Mouse (Mus musculus): ENCODE results near the gene Ppp1r18.

Ppp1r18 gene

DNA sequence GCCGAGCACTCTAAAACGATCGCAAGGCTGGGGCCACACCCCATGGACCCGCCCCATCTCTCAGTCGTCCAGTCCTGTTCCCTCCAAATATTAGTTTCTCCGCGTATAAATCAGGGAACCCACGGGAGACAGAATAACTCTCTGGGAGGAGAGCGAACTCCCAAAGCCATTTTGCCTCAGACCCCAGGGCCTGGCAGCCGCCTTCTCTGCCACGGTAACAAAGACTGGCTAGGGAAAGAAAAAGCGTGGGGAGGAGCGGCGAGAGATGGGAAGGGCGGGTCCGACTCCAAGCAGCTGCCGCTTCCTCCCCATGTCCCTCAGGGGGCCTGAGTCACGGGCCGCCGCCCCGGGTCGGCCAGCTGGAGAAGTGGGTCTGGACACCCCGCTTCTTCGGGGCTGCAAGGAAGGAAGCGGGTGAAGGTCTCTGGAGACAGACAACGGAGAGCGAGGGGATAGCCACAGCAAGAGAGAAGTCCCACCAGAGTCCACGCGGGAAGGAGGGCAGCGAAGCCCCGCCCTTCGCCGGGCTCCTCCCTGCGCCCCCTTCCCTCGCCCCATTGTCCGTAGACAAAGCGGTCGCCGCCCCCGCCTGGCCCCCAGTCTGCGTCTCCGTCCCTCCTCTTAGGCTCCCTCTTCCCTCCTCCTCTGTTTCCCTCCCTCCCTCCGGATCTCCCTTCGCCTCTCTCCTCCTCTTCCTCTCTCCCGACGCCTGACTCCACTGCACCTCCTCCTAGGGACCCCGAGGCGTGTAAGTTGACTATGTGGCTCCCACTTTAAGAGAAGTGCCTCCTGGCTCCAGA is at the start of gene Ppp1r18:
Gene Ppp1r18, plus strand, starts transcription at position 113 of the 800 bp plus-strand sequence.
- no peak for DNase-seq (ENCODE audit: low read depth, low spot score)

DNA sequence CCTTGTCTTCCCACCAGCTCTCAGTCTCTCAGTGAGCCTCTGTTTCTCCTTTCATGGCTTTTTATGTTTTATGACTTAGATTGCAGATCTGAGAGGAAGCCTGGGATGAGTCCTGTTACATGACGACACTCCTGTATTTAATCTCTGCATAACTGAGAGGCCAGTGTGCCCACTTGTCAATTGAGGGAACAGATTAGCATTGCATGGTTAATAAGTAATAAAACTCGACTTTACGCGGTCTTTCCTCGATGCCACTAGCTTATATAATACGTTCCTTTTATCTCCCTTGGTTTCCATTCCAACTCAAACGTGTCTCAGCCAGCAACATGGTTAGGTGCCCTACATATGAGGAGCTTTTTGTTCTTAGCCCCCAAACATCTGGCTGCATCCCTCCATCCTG is 49.6 kb upstream of the Ppp1r18 start:
- no peak for DNase-seq (ENCODE audit: low read depth, low spot score)

DNA sequence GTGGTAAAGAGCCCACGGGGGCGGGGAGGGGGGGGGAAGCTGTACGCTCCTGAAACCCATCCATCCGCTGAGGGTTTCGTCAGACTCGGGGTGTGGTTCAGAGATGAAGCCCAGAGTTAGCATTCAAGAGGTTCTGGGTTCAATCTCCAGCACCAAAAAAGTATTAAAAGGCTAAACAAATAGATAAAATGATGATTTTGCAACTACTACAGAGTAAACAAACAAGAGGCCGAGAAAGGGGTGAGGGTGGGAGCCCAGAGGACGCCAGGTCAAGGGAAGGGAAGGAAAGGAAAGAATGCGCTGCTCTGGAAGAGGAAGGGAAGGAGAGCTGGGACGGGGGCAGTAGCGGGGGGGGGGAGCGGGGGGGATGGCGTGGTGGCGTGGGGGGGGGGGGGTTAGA is 48.7 kb upstream of the Ppp1r18 start:
- DNase-seq (ENCODE audit: low read depth, low spot score): no peak

DNA sequence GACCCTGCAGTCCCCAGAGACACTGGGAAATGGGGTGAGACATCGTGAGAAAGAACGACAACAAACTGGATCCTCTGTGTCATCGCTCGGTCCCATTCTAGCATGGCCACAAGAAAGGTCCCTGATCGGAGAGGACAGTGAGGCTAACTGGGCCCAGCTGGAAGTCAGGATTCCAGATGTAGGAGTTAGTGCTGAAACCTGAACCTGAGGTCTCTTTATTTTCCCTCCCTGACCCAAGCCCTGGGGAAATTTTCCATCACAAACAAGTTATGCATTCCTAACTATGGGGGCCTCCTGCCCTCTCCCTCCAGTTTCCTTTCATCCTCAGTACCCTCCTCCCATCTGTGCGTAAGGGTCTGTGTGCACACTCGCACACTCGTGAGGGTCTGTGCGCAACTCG is 48.2 kb upstream of the Ppp1r18 start:
- DNase-seq (ENCODE audit: low read depth, low spot score): no peak

DNA sequence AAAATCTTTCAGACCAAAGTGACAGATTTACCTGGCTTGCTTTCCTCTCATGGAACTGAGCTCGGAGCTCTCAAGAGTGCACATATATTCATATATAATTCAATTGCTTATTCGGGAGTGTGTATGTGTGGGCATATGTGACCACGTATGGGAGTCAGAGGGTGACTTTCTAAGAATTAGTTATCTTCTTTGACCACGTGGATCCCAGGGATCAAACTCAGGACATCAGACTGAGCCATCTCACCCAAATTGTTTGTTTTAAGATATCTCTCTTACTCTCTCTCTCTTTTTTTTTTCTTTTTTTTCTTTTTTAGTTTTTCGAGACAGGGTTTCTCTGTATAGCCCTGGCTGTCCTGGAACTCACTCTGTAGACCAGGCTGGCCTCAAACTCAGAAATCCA is 45.3 kb upstream of the Ppp1r18 start:
- no peak for DNase-seq (ENCODE audit: low read depth, low spot score)

DNA sequence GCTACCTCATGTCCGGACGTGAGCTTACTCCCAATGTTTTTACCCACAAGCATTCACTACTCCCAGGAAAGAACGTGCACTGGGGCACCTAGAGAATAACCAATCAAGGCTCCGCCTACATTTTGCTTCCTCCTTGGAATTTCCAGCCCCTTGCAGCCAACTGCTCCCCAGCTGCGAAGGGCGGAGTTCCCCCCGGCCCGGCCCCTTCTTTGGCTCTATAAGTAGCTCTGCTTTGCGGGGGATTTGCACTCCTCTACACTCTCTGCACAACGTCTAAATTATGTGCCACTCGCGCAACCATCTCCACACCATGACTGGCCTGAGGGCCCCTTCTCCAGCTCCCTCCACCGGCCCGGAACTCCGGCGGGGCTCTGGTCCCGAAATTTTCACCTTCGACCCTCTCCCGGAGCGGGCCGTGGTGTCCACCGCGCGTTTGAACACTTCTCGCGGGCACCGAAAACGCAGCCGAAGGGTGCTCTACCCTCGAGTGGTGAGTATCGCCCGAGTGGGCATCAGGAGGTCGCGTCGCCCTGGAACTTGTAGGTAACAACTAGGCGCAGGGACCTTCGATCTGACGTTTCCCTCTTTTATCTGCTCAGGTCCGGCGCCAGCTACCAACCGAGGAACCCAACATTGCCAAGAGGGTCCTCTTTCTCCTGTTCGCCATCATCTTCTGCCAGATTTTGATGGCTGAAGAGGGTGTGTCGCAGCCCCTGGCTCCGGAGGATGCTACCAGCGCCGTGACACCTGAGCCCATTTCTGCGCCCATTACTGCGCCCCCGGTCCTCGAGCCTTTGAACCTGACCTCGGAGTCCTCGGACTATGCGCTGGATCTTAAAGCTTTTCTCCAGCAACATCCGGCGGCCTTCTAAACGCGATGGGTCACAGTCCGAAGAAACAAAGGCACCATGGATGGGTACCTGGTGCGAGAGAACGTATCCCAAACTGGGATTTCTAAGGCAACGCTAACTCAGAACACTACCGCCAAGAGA is 43.7 kb upstream of the Ppp1r18 start, which contains the start of gene Ier3:
Gene Ier3, plus strand, starts transcription at position 246 of the 992 bp plus-strand sequence.
- DNase-seq (ENCODE audit: low read depth, low spot score): no peak

DNA sequence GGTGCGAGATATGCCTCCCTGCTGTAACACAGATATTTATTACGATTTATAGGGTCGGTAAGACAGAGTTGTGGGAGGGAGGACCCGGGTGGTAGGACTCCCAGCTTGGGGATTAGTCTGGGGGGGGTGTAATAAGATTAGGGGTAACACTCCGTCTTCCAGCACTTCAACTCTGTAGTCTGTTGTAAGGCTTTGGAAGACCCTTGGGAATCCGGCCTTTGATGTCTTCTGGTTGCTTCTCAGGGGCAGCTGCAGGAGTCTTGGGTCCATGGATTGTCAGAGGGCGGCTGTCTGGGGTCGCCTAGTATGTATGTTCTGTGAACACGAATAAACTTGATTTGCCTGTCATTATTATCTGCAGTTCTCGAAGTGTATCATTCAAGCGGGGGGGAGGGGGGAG is 42.8 kb upstream of the Ppp1r18 start:
- no peak for DNase-seq (ENCODE audit: low read depth, low spot score)

DNA sequence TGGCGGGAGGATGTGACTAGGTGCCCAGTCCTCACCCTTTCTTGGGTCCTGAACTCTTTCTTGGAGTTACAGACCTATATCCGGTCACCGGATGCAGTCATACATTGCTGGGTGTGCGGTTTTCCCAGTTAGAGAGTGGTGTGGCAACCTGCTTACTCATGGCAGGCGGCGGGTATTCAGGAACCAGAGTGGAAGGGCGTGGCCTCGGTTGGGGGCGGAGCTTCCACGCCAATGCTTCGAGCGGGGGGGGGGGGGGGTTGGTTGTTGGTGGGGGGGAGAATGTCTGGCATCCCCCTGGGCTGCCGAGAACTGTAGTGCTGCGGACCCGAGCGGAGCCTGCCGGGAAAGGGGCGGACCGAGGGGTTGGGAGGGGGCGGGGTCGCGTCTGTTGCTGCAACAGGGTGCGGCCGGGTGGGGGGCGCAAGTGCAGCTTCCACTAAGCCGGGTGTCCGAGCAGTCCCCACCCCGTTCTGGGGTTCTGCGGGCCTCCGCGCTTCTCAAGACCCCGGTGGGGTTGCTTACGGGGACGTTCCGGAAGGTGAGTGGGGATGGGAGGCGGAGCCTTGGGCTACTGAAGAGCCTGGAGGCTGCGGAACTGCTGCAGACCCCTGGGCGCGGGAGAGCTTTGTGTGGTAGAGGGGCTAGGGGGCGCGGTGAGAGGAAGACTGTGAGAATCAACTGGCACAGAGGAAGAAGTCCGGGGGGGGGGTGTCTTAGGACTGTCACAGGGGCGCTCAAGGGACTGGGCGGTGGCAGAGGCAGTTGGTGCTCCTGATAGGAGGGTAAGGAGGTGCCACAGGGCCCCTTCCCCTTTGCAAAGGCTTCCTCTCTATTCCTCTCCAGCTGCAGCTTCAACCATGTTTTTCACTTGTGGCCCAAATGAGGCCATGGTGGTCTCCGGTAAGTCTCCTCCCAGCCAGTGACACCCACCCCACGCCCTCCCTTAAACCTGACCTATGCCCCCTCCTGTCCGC is 42.1 kb upstream of the Ppp1r18 start, which contains the start of gene Flot1:
Gene Flot1, plus strand, starts transcription at position 267 of the 974 bp plus-strand sequence.
- DNase-seq (ENCODE audit: low read depth, low spot score): no peak

DNA sequence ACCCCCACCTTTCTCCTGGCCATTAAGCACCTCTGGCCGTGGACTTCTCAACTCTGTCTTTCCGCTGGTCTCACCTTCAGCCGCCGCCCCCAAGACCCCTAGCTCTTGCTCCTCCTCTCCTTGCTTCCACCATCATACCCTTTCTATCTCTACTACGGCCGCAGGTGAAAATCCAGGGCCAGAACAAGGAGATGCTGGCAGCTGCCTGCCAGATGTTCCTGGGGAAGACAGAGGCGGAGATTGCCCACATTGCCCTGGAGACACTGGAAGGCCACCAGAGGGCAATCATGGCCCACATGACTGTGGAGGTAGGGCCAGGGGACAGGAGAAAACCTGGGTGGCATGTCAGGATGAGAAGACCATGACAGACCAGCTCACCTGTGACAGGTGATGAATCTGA is 41.0 kb upstream of the Ppp1r18 start:
- no peak for DNase-seq (ENCODE audit: low read depth, low spot score)

DNA sequence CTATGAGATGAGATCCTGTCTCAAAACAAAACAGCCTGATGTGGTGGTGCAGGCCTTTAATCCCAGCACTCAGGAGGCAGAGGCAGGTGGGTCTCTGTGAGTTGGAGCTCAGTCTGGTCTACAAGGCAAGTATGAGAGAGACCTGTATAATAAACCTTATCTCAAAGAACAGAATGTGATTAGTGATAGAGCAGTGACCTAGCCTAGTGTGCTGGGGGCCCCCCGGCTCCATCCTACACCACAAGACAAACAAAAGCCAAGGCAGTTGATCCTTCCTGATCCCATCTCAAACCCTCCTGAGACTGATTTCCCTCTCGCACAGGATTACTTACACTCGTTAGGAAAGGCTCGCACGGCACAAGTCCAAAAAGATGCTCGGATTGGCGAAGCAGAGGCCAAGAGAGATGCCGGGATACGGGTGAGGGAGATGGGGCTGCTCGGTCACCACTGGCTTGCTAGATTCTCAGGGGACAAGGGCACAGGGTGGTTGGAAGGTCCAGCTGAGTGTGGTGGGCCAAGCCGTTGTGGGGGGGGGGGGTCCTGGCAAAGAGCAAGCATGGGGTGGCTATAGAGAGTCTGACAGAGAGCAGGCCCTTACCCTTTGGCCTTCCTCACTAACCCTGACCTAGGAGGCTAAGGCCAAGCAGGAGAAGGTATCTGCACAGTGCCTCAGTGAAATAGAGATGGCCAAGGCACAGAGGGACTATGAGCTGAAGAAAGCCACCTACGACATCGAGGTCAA is 40.1 kb upstream of the Ppp1r18 start:
- DNase-seq (ENCODE audit: low read depth, low spot score): no peak

DNA sequence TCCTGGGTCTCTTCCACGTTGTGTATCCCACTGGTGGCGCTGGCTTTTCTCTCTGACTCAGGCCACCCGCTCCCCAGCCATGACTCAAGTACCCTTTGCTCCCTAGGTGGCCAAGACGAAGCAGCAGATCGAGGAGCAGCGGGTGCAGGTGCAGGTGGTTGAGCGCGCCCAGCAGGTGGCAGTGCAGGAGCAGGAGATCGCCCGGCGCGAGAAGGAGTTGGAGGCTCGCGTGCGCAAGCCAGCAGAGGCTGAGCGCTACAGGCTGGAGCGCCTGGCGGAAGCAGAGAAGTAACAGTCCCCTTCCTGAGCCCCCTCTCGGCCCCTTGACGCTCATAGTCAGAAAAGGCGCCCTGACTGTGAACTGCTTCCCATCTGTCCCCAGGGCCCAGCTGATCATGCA is 35.7 kb upstream of the Ppp1r18 start:
- DNase-seq (ENCODE audit: low read depth, low spot score): no peak

DNA sequence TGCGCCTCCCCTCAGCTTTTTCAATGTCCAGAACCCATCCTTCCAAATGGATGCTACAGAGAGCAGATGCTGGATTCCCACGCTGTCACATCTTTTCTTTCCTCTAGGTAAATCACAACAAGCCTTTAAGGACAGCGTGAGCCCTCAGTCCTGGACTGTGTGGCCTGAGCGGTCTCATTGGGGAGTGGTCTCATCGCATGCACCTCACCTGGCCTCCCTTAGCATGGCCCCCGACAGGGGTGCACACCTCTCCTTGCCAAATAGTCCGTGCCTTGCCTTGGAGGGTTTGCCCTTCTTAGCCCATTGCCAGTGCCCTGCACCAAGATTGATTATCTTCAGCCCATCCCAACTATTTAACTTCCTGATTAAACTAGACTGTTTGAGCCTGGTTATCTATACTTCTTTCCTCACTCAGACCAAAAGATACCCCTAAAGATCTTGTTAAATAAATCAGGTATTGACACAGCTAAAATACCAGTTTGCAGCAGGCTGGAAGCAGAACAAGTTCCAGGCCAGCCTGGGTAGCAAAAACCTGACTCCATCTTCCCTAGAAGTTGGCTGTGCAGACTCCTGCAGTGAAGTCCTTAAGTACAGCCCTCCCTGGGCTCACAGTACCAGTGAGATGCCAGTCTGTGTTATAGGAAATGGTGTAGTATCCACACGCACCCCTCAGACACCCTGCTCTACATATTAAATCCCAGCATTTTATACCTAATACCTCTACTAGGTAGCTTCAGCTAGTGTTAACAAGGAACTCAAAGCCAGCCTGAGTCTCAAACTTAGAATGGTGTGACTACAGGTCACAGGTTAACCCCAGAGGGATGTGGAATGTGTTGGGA is 32.8 kb upstream of the Ppp1r18 start:
- DNase-seq (ENCODE audit: low read depth, low spot score): no peak

DNA sequence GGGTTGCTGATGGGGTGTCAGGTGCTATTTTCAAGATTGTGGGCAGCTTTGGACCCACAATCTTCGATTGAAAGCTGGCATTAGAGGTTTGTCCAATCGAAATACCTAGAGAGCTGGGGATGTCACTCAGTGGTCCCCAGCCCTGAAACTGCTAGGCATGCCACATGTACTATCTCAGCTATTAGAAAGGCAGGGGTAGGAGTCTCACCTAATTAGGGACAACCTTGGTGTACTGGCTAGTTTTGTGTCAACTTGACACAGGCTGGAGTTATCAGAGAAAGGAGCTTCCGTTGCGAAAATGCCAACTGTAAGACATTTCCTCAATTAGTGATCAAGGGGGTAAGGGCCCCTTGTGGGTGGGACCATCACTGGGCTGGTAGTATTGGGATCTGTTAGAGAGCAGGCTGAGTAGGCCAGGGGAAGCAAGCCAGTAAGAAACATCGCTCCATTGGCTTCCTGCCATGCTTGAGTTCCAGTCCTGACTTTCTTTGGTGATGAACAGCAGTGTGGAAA is 32.1 kb upstream of the Ppp1r18 start:
- no peak for DNase-seq (ENCODE audit: low read depth, low spot score)

DNA sequence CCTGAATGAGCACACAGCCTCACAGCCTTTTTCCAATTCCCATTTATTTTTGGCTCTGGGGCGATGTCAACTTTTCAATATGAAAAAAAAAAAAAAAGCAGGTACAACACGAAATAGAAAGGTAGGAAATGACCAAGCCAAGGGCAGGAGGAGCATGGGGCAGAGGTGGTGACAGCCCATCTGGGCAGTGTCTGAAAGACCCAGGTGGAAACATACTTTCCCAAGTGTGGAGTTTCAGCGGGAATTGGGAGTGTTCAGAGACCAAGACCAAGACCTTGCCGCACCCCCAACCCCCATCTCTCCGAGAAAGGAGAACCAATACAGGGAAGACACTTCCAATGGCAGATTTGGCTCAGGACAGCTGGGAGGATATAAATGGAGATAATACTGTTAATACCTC is 31.5 kb upstream of the Ppp1r18 start:
- DNase-seq (ENCODE audit: low read depth, low spot score): no peak

DNA sequence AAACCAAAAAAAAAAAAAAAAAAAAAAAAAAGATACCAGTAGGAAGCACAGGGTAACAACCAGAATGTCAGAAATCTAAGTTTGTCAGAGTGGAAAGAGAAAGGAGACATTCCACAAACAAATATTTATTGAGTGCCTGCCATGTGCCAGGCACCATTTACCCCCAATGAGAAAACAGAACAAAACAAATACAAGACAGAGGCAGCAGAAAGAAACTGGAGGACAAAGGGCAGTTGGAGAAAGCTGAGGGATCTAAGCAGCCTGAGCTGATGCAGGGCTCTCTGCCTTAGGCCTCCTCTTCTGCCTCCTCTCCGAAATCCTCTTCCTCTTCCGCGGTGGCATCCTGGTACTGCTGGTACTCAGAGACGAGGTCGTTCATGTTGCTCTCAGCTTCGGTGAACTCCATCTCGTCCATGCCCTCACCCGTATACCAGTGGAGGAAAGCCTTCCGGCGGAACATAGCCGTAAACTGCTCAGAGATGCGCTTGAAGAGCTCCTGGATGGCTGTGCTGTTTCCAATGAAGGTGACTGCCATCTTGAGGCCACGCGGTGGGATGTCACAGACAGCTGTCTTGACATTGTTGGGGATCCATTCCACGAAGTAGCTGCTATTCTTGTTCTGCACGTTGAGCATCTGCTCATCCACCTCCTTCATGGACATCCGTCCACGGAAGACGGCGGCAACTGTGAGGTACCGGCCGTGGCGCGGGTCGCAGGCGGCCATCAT is 30.5 kb upstream of the Ppp1r18 start:
- no peak for DNase-seq (ENCODE audit: low read depth, low spot score)

DNA sequence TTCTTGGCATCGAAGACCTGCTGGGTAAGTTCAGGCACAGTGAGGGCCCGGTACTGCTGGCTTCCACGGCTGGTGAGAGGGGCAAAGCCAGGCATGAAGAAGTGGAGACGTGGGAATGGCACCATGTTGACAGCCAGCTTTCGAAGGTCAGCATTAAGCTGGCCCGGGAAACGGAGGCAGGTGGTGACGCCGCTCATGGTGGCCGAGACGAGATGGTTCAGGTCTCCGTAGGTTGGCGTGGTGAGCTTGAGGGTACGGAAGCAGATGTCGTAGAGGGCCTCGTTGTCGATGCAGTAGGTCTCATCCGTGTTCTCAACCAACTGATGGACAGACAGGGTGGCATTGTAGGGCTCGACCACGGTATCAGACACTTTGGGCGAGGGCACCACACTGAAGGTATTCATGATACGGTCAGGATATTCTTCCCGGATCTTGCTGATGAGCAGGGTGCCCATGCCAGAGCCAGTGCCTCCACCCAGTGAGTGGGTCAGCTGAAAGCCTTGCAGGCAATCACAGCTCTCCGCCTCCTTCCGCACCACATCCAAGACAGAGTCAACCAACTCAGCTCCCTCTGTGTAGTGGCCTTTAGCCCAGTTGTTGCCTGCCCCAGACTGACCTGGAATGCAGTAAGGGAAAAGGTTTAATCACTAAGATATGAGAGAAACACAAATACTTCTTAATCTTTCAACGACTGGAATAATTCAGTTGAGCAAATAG is 29.8 kb upstream of the Ppp1r18 start:
- no peak for DNase-seq (ENCODE audit: low read depth, low spot score)

DNA sequence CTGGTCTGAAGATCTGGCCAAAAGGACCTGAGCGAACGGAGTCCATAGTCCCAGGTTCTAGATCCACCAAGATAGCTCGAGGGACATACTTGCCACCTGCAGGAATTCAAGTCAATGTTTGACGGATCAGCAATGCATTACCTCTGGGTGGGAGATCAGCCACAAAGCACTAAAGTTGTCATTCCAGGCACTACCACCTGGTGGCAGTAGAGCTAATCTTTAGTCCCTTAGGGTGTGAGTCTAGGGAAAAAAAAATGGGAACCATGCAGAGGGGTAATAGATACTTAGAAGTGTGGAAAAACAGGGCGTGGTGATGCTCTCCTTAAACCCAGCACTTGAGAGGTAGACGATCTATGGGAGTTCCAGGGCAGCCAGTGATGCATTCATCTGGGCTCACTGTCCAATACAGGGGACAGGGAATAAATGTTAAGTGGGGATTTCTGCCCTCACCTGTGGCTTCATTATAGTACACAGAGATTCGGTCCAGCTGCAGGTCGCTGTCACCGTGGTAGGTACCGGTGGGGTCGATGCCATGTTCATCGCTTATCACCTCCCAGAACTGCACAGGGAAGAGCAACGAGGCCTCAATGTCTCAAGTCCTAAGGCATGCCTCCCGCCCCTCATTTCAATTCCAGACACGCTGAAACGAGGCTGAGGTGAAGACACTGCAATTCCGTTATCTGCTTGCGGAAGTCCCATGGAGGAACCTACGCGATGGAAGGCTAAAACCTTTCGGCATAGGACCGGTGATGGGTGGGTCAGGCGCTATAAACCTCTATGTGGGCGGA is 29.0 kb upstream of the Ppp1r18 start:
- no peak for DNase-seq (ENCODE audit: low read depth, low spot score)
